Mouse (Mus musculus): ENCODE data around the gene Olfr456. TPM values are rescaled to one million over a fixed set of nuclear protein-coding genes. Genes with fewer than 3 reads are reported as not detected.

Olfr456 gene
- not detected for total RNA-seq (2023)

GRCm38 (mm10) chr6:42487114-42487513 is at the start of gene Olfr456:
Gene Olfr456 (minus strand): TSS chr6:42487214.

GRCm38 (mm10) chr6:42476235-42476634 is 10.8 kb downstream of the Olfr456 start, which contains the start of gene Olfr457:
Gene Olfr457 (minus strand): TSS chr6:42476335.

GRCm38 (mm10) chr6:42465096-42465495 is 21.9 kb downstream of the Olfr456 start, which contains the start of gene Olfr458:
Gene Olfr458 (minus strand): TSS chr6:42465196.

Other genes starting within 250 kb of the Olfr456 start
- 10 to 100 TPM; 13.0 to 15.5 TPM for gene Gstk1, start 241.3 kb downstream of the Olfr456 start, total RNA-seq (2023)
- gene Tmem139, start 225.2 kb downstream of the Olfr456 start, total RNA-seq (2023): not detected
- gene Casp2, start 222.2 kb downstream of the Olfr456 start, total RNA-seq (2023): 100 to 1,000 TPM in 1 of 2 experiments, 10 to 100 TPM in 1; 95.1 to 103 TPM
- under 1 TPM; 0.39 to 0.86 TPM for gene Clcn1, start 200.5 kb downstream of the Olfr456 start, total RNA-seq (2023)
- gene Fam131b, start 162.6 kb downstream of the Olfr456 start, total RNA-seq (2023): under 1 TPM in 1 of 2 experiments, not detected in 1; 0.12 TPM
- gene Zyx, start 137.6 kb downstream of the Olfr456 start, total RNA-seq (2023): 100 to 1,000 TPM; 586 to 636 TPM
- under 1 TPM in 1 of 2 experiments, not detected in 1; 0.24 TPM for gene Epha1, start 113.9 kb downstream of the Olfr456 start, total RNA-seq (2023)
- 1 to 10 TPM in 1 of 2 experiments, under 1 TPM in 1; 0.97 to 1.7 TPM for gene Tas2r143, start 87.0 kb downstream of the Olfr456 start, total RNA-seq (2023)
- 1 to 10 TPM; 1.2 to 1.5 TPM for gene Tas2r135, start 81.8 kb downstream of the Olfr456 start, total RNA-seq (2023)
- gene Tas2r126, start 52.7 kb downstream of the Olfr456 start, total RNA-seq (2023): 1 to 10 TPM in 1 of 2 experiments, under 1 TPM in 1; 0.73 to 1.6 TPM
- gene Olfr458, start 22.0 kb downstream of the Olfr456 start, total RNA-seq (2023): not detected
- gene Olfr457, start 10.9 kb downstream of the Olfr456 start, total RNA-seq (2023): not detected
- gene Olfr455, start 60.4 kb upstream of the Olfr456 start, total RNA-seq (2023): not detected
- gene Tcaf3, start 110.5 kb upstream of the Olfr456 start, total RNA-seq (2023): not detected
- under 1 TPM; 0.31 to 0.43 TPM for gene Tcaf2, start 158.0 kb upstream of the Olfr456 start, total RNA-seq (2023)
- gene Tcaf1, start 222.9 kb upstream of the Olfr456 start, total RNA-seq (2023): under 1 TPM in 1 of 2 experiments, not detected in 1; 0.34 TPM

All from monocyte, adult 59 days (primary cell).